Mouse (Mus musculus) heart, postnatal 10 days (tissue): ENCODE measurements around the gene Olfr763. TPM values are rescaled to one million over a fixed set of nuclear protein-coding genes. Genes with fewer than 3 reads are reported as not detected.
"Not testable (repeated sequence)": the region's sequence is repeated elsewhere in the genome, so short reads cannot be mapped to it uniquely, and the experiment has no call there.

Experiments
- DNase-seq, 2 experiments: peaks; one replicate each; pipeline ENCODE4 v3.0.0; 2021
- intact Hi-C: fragments of 180-260 bp; cut with DNase I; formaldehyde crosslinking; loops from one replicate; pipeline ENCODE4 v1.15.1; 2025
- total RNA-seq, 2 experiments: library from RNA; stranded (reverse); gene quantifications; 2 replicates each; pipeline ENCODE4 v1.2.3; 2021

Gene Olfr763
- total RNA-seq, 2 experiments from 2014 or later: not detected

- intact Hi-C loops: loop anchor here (5.0 kb wide), 1 partner anchor 1064 kb away; no protein-coding TSS in a partner anchor
- no peak for DNase-seq
Observed at GRCm38 (mm10) chr10:129028343-129028742, 17.8 kb downstream of the Olfr763 start.

GRCm38 (mm10) chr10:129039796-129040195 is 29.2 kb downstream of the Olfr763 start, which contains the start of gene Olfr764-ps1:
Gene Olfr764-ps1, minus strand, starts transcription at chr10:129039896.
- no peak for DNase-seq
- intact Hi-C loops: no loop called here

GRCm38 (mm10) chr10:129049898-129050297 is 39.3 kb downstream of the Olfr763 start, which contains the start of gene Olfr765:
Gene Olfr765, minus strand, starts transcription at chr10:129049998.
- DNase-seq, intact Hi-C loops: not testable (repeated sequence)

Other genes starting within 250 kb of the Olfr763 start
- gene Mmp19, start 219.9 kb upstream of the Olfr763 start, total RNA-seq: 1 to 10 TPM; 3.4 to 5.4 TPM
- 10 to 100 TPM; 49.1 to 52.0 TPM for gene Dnajc14, start 206.7 kb upstream of the Olfr763 start, total RNA-seq
- 10 to 100 TPM; 12.7 to 13.3 TPM for gene Tmem198b, start 206.4 kb upstream of the Olfr763 start, total RNA-seq
- 10 to 100 TPM; 47.2 to 52.6 TPM for gene Sarnp, start 193.5 kb upstream of the Olfr763 start, total RNA-seq
- gene Ormdl2, start 189.1 kb upstream of the Olfr763 start, total RNA-seq: 1 to 10 TPM; 6.5 to 9.8 TPM
- 1 to 10 TPM; 3.1 to 4.0 TPM for gene Gdf11, start 119.1 kb upstream of the Olfr763 start, total RNA-seq
- 100 to 1,000 TPM; 203 to 239 TPM for gene Cd63, start 109.8 kb upstream of the Olfr763 start, total RNA-seq
- 1 to 10 TPM; 5.9 to 9.7 TPM for gene Rdh5, start 87.9 kb upstream of the Olfr763 start, total RNA-seq
- gene Bloc1s1, start 86.8 kb upstream of the Olfr763 start, total RNA-seq: 100 to 1,000 TPM; 188 to 198 TPM
- gene Itga7, start 77.0 kb upstream of the Olfr763 start, total RNA-seq: 100 to 1,000 TPM; 125 to 136 TPM
- not detected for gene Mettl7b, start 49.8 kb upstream of the Olfr763 start, total RNA-seq
- not detected for gene Olfr9, start 21.4 kb upstream of the Olfr763 start, total RNA-seq
- gene Olfr764-ps1, start 29.1 kb downstream of the Olfr763 start, total RNA-seq: not detected
- gene Olfr765, start 39.2 kb downstream of the Olfr763 start, total RNA-seq: not detected
- not detected for gene Olfr766-ps1, start 58.2 kb downstream of the Olfr763 start, total RNA-seq
- not detected for gene Olfr767, start 72.1 kb downstream of the Olfr763 start, total RNA-seq
- gene Olfr768, start 88.6 kb downstream of the Olfr763 start, total RNA-seq: not detected
- not detected for gene Olfr769, start 107.1 kb downstream of the Olfr763 start, total RNA-seq
- not detected for gene Olfr770, start 128.2 kb downstream of the Olfr763 start, total RNA-seq
- not detected for gene Olfr771, start 154.0 kb downstream of the Olfr763 start, total RNA-seq
- gene Olfr772, start 167.1 kb downstream of the Olfr763 start, total RNA-seq: not detected
- gene Olfr773, start 176.6 kb downstream of the Olfr763 start, total RNA-seq: not detected
- not detected for gene Olfr774, start 225.4 kb downstream of the Olfr763 start, total RNA-seq
- not detected for gene Olfr775, start 237.6 kb downstream of the Olfr763 start, total RNA-seq
- not detected for gene Olfr776, start 248.3 kb downstream of the Olfr763 start, total RNA-seq